In the genomic region with DNA sequence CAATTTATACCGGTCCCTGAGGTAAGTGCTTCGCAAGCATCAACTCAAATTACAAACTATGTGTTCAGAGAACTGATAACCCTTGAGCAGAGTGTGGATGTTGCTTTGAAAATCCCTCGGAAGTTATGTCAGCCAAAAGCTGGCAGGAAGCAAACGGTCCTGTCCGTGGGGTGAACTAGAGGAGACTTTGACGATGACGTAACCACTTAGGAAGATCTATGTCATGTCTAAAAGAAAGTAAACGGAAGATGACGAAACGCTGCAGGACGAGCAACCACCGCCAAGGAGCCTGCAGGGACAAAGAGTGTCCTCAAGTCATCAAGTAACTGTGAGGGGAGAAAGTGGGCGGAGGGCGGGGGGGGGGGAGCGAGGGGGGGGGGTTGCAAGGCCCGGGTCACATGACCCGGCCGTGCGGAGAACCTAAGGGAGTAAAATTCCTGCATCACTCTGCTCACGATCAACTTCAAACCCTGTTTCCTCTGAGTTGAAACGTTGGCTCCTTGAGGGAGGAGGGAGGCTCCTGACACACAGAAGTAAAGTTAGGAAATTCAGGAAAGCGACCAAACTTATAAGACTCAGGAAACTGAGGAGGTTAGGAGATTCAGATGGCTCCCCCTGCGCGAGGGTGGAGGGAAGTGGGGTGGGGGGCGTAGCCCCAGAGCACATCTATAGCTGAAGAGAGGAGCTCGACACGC, we compare ENCODE assay signal across 8 mouse cellular contexts. TPM values are rescaled to one million over a fixed set of nuclear protein-coding genes. Genes with fewer than 3 reads are reported as not detected.
DNase-seq lines count a peak whose midpoint lies in the region; ATAC-seq and TF ChIP-seq lines count a peak whose summit lies in the region.

No protein-coding gene starts in this region.

- H3K9me3 ChIP-seq in heart, embryonic 16.5 days (replicated peaks; ENCODE audit: control insufficient read depth, low read length), result no peaks in the 10 kb centered on the region

- no peak overlapping the region for H3K27ac ChIP-seq in left cerebral cortex, adult 2 months
- peak overlapping the region; percentile 30; the same call in 1 of the 2 replicates for H3K27ac ChIP-seq in heart, embryonic 16.5 days (ENCODE audit: low read length)
- H3K27ac ChIP-seq in thymus, adult 2 months (ENCODE audit: control insufficient read depth, insufficient read depth, low read length), result no peak overlapping the region

- 2% methylated on average over 24 of the region's 27 CpGs for WGBS in heart, embryonic 16.5 days
- 1% methylated on average over 25 of the region's 27 CpGs for WGBS in thymus, adult 2 months

- intact Hi-C loops in left cerebral cortex, adult 2 months (cut with DNase I), result no loop called here

- peak overlapping the region; percentile 66 for H3K4me2 ChIP-seq in heart, embryonic 16.5 days (ENCODE audit: low read depth, low read length)

- TF ChIP-seq POLR2A in thymus, adult 2 months (IDR thresholded peaks at IDR 0.05; ENCODE audit: control insufficient read depth, extremely low read depth, insufficient read depth, low read length, poor library complexity), result no peak

- H3K4me3 ChIP-seq in left cerebral cortex, adult 2 months, result peak overlapping the region; percentile 39
- peak overlapping the region; percentile 48 for H3K4me3 ChIP-seq in heart, embryonic 16.5 days (ENCODE audit: low read length)
- peak overlapping the region; percentile 61 for H3K4me3 ChIP-seq in thymus, adult 2 months (ENCODE audit: control insufficient read depth, insufficient read depth, low read length)

- no peaks in the 10 kb centered on the region for H3K27me3 ChIP-seq in heart, embryonic 16.5 days (ENCODE audit: control insufficient read depth, insufficient read depth, low read length)
- H3K27me3 ChIP-seq in thymus, adult 2 months (ENCODE audit: control insufficient read depth, insufficient read depth, low read length), result no peaks in the 10 kb centered on the region

- H3K4me1 ChIP-seq in heart, embryonic 16.5 days (ENCODE audit: control insufficient read depth, insufficient read depth, low read length), result 0 out of 2 replicates have a peak, but pooled peaks cover 2% of the 10 kb centered on the region
- peaks cover 13% of the 10 kb centered on the region for H3K4me1 ChIP-seq in thymus, adult 2 months (replicated peaks; ENCODE audit: control insufficient read depth, insufficient read depth, low read length)

- no peak for DNase-seq in left cerebral cortex, adult 2 months (ENCODE audit: extremely low spot score in 1 of 2, low spot score in 2 of 2)
- no peak for DNase-seq in left cerebral cortex, adult 18-20 months (ENCODE audit: low spot score in 2 of 2)
- DNase-seq in embryo, embryonic 10 days (ENCODE audit: low spot score), result peak; percentile 84
- DNase-seq in kidney, postnatal 14 days, result peak; percentile 42
- DNase-seq in thymus, adult 2 months, result peak; percentile 59
- no peak for DNase-seq in cerebellum, adult 9-10 months

- TF ChIP-seq CTCF in left cerebral cortex, adult 2 months (IDR thresholded peaks at IDR 0.05), result no peak
- TF ChIP-seq CTCF in thymus, adult 2 months (IDR thresholded peaks at IDR 0.05; ENCODE audit: borderline replicate concordance, control insufficient read depth, extremely low read depth, insufficient read depth, low read length, poor library complexity), result no peak

- peak overlapping the region; percentile 53 for H3K9ac ChIP-seq in heart, embryonic 16.5 days (ENCODE audit: low read length)

- ATAC-seq in heart, embryonic 16.5 days (replicated peaks; ENCODE audit: extremely low read depth, insufficient read depth, low FRiP score), result peak; percentile 71
- peak; percentile 88 for ATAC-seq in megakaryocyte-erythroid progenitor cell, adult 5-6 weeks (replicated peaks; ENCODE audit: low FRiP score, low TSS enrichment, poor library complexity, severe bottlenecking)

- no peaks in the 10 kb centered on the region for H3K36me3 ChIP-seq in heart, embryonic 16.5 days (ENCODE audit: control insufficient read depth, insufficient read depth)
- no peaks in the 10 kb centered on the region for H3K36me3 ChIP-seq in thymus, adult 2 months (ENCODE audit: control insufficient read depth, insufficient read depth, low read length)

RNA-seq across cellular contexts. Expression of gene Cpsf6, which starts 13.5 kb away (rescaled TPM):
- total RNA-seq in left cerebral cortex, adult 2 months (2021), result 100 to 1,000 TPM; 116 to 120 TPM
- total RNA-seq in left cerebral cortex, adult 18-20 months (2021), result 100 to 1,000 TPM; 109 to 117 TPM
- polyA plus RNA-seq in heart, embryonic 16.5 days (2015; fragmentation: Nextera tagmentation; extraction: Ambion mirVana), result 85.7 and 89.7 TPM in 2 replicates
- 132 and 163 TPM in 2 replicates for total RNA-seq in megakaryocyte-erythroid progenitor cell, adult 5-6 weeks (2014; fragmentation: Nextera tagmentation)
- 142 and 153 TPM in 2 replicates for total RNA-seq in megakaryocyte-erythroid progenitor cell, adult 5-6 weeks (2017)
- polyA plus RNA-seq in thymus, adult 2 months (2012; rRNA removed), result 171 and 218 TPM in 2 replicates

Comparison
In these comparisons a context has a peak if more than half of its experiments do, and no peak if none do; other contexts are left out.
1. DNase-seq: peak in embryo, embryonic 10 days (single experiment), kidney, postnatal 14 days (single experiment) and thymus, adult 2 months (single experiment); none in left cerebral cortex, adult 2 months (0 of 2), left cerebral cortex, adult 18-20 months (0 of 2) and cerebellum, adult 9-10 months (single experiment).
2. Peak in every context shown above with its lines, with median percentiles within 50 percentile points of each other: H3K4me3 ChIP-seq.